Mouse (Mus musculus): Measurements from ENCODE around the gene Atrip. TPM values are rescaled to one million over a fixed set of nuclear protein-coding genes. Genes with fewer than 3 reads are reported as not detected.

Gene Atrip
- polyA plus RNA-seq, 1 experiment = 38.0 TPM

- no peaks in the 10 kb centered on the region for H3K4me1 ChIP-seq (ENCODE audit: control insufficient read depth, insufficient read depth, low read length)
- H3K4me3 ChIP-seq (replicated peaks; ENCODE audit: insufficient read depth, low read depth, low read length) = no peak overlapping the region
- no peak overlapping the region for H3K27ac ChIP-seq (ENCODE audit: insufficient read depth, low read length)
- no peak for DNase-seq
- no peaks in the 10 kb centered on the region for H3K27me3 ChIP-seq (ENCODE audit: control insufficient read depth, insufficient read depth, low read length)
- no peak for TF ChIP-seq CTCF (IDR thresholded peaks at IDR 0.05; ENCODE audit: borderline replicate concordance, insufficient read depth, low read depth, low read length)
- TF ChIP-seq POLR2A (IDR thresholded peaks at IDR 0.05; ENCODE audit: borderline replicate concordance, insufficient read depth, low read length) = no peak
- WGBS = 36% methylated on average over 8 of the region's 8 CpGs
Measured at GRCm38 (mm10) chr9:109027521-109027920, 46.4 kb downstream of the Atrip start.

- H3K4me1 ChIP-seq (ENCODE audit: control insufficient read depth, insufficient read depth, low read length) = no peaks in the 10 kb centered on the region
- no peak for DNase-seq
- H3K4me3 ChIP-seq (replicated peaks; ENCODE audit: insufficient read depth, low read depth, low read length) = no peak overlapping the region
- H3K27ac ChIP-seq (ENCODE audit: insufficient read depth, low read length) = no peak overlapping the region
- 88% methylated on average over 17 of the region's 17 CpGs for WGBS
- H3K27me3 ChIP-seq (ENCODE audit: control insufficient read depth, insufficient read depth, low read length) = no peaks in the 10 kb centered on the region
- TF ChIP-seq CTCF (IDR thresholded peaks at IDR 0.05; ENCODE audit: borderline replicate concordance, insufficient read depth, low read depth, low read length) = no peak
- TF ChIP-seq POLR2A (IDR thresholded peaks at IDR 0.05; ENCODE audit: borderline replicate concordance, insufficient read depth, low read length) = no peak
Measured at GRCm38 (mm10) chr9:109022866-109023685, 50.8 kb downstream of the Atrip start.

- Histone ChIP-seq H3K27ac (ENCODE audit: insufficient read depth, low read length) (no peak overlapping the region), H3K4me1 (ENCODE audit: control insufficient read depth, insufficient read depth, low read length) (no peaks in the 10 kb centered on the region), H3K27me3 (ENCODE audit: control insufficient read depth, insufficient read depth, low read length) (no peaks in the 10 kb centered on the region), H3K4me3 (replicated peaks; ENCODE audit: insufficient read depth, low read depth, low read length) (no peak overlapping the region)
- 85% methylated on average over 4 of the region's 4 CpGs for WGBS
- no peak for DNase-seq
- TF ChIP-seq POLR2A (IDR thresholded peaks at IDR 0.05; ENCODE audit: borderline replicate concordance, insufficient read depth, low read length) = no peak
- no peak for TF ChIP-seq CTCF (IDR thresholded peaks at IDR 0.05; ENCODE audit: borderline replicate concordance, insufficient read depth, low read depth, low read length)
Measured at GRCm38 (mm10) chr9:109021428-109021827, 52.5 kb downstream of the Atrip start.

- TF ChIP-seq POLR2A (IDR thresholded peaks at IDR 0.05; ENCODE audit: borderline replicate concordance, insufficient read depth, low read length) = no peak
- TF ChIP-seq CTCF (IDR thresholded peaks at IDR 0.05; ENCODE audit: borderline replicate concordance, insufficient read depth, low read depth, low read length) = no peak
- Histone ChIP-seq H3K27ac (ENCODE audit: insufficient read depth, low read length) (no peak overlapping the region), H3K4me3 (replicated peaks; ENCODE audit: insufficient read depth, low read depth, low read length) (no peak overlapping the region), H3K4me1 (ENCODE audit: control insufficient read depth, insufficient read depth, low read length) (no peaks in the 10 kb centered on the region), H3K27me3 (ENCODE audit: control insufficient read depth, insufficient read depth, low read length) (no peaks in the 10 kb centered on the region)
- WGBS = 79% methylated on average over 11 of the region's 11 CpGs
- no peak for DNase-seq
Measured at GRCm38 (mm10) chr9:109016973-109017604, 56.8 kb downstream of the Atrip start.

- no peak for DNase-seq
- Histone ChIP-seq H3K4me1 (ENCODE audit: control insufficient read depth, insufficient read depth, low read length) (no peaks in the 10 kb centered on the region), H3K27ac (ENCODE audit: insufficient read depth, low read length) (no peak overlapping the region), H3K4me3 (replicated peaks; ENCODE audit: insufficient read depth, low read depth, low read length) (no peak overlapping the region), H3K27me3 (ENCODE audit: control insufficient read depth, insufficient read depth, low read length) (no peaks in the 10 kb centered on the region)
- WGBS = 74% methylated on average over 8 of the region's 8 CpGs
- TF ChIP-seq POLR2A (IDR thresholded peaks at IDR 0.05; ENCODE audit: borderline replicate concordance, insufficient read depth, low read length) (no peak), CTCF (IDR thresholded peaks at IDR 0.05; ENCODE audit: borderline replicate concordance, insufficient read depth, low read depth, low read length) (no peak)
Measured at GRCm38 (mm10) chr9:109015397-109015796, 58.5 kb downstream of the Atrip start.

GRCm38 (mm10) chr9:109010316-109010690 lies 63.6 kb downstream of the Atrip start:
- H3K27ac ChIP-seq (ENCODE audit: insufficient read depth, low read length) = no peak overlapping the region
- H3K4me3 ChIP-seq (replicated peaks; ENCODE audit: insufficient read depth, low read depth, low read length) = no peak overlapping the region
- H3K27me3 ChIP-seq (ENCODE audit: control insufficient read depth, insufficient read depth, low read length) = no peaks in the 10 kb centered on the region
- DNase-seq = no peak
- WGBS = 66% methylated on average over 14 of the region's 14 CpGs
- TF ChIP-seq CTCF (IDR thresholded peaks at IDR 0.05; ENCODE audit: borderline replicate concordance, insufficient read depth, low read depth, low read length) (no peak), POLR2A (IDR thresholded peaks at IDR 0.05; ENCODE audit: borderline replicate concordance, insufficient read depth, low read length) (no peak)
- H3K4me1 ChIP-seq (ENCODE audit: control insufficient read depth, insufficient read depth, low read length) = no peaks in the 10 kb centered on the region

GRCm38 (mm10) chr9:109009636-109010315 lies 64.1 kb downstream of the Atrip start:
- Histone ChIP-seq H3K4me1 (ENCODE audit: control insufficient read depth, insufficient read depth, low read length) (no peaks in the 10 kb centered on the region), H3K4me3 (replicated peaks; ENCODE audit: insufficient read depth, low read depth, low read length) (no peak overlapping the region), H3K27me3 (ENCODE audit: control insufficient read depth, insufficient read depth, low read length) (no peaks in the 10 kb centered on the region), H3K27ac (ENCODE audit: insufficient read depth, low read length) (no peak overlapping the region)
- no peak for DNase-seq
- WGBS = 37% methylated on average over 17 of the region's 17 CpGs
- TF ChIP-seq CTCF (IDR thresholded peaks at IDR 0.05; ENCODE audit: borderline replicate concordance, insufficient read depth, low read depth, low read length) = no peak
- TF ChIP-seq POLR2A (IDR thresholded peaks at IDR 0.05; ENCODE audit: borderline replicate concordance, insufficient read depth, low read length) = no peak

Data from cerebellum, adult 2 months (tissue).